Mouse (Mus musculus): Measurements from ENCODE around the gene Cacnb2. TPM values are rescaled to one million over a fixed set of nuclear protein-coding genes. Genes with fewer than 3 reads are reported as not detected.

Cacnb2 gene
- total RNA-seq, 2 experiments from 2014 or later, result 0.70 TPM; not detected in 1

GRCm38 (mm10) chr2:14929866-14930265, 327.0 kb downstream of the Cacnb2 start:
- ATAC-seq (replicated peaks; ENCODE audit: low FRiP score, low TSS enrichment, poor library complexity, severe bottlenecking), result no peak

- ATAC-seq (replicated peaks; ENCODE audit: low FRiP score, low TSS enrichment, poor library complexity, severe bottlenecking), result no peak
Observed at GRCm38 (mm10) chr2:14931968-14932367, 329.1 kb downstream of the Cacnb2 start.

GRCm38 (mm10) chr2:14936492-14936891, 333.6 kb downstream of the Cacnb2 start:
- ATAC-seq (replicated peaks; ENCODE audit: low FRiP score, low TSS enrichment, poor library complexity, severe bottlenecking), result no peak

- ATAC-seq (replicated peaks; ENCODE audit: low FRiP score, low TSS enrichment, poor library complexity, severe bottlenecking), result no peak
Observed at GRCm38 (mm10) chr2:14942261-14942660, 339.4 kb downstream of the Cacnb2 start.

- no peak for ATAC-seq (replicated peaks; ENCODE audit: low FRiP score, low TSS enrichment, poor library complexity, severe bottlenecking)
Observed at GRCm38 (mm10) chr2:14943691-14944357, 340.9 kb downstream of the Cacnb2 start.

GRCm38 (mm10) chr2:14953090-14953489, 350.2 kb downstream of the Cacnb2 start:
- no peak for ATAC-seq (replicated peaks; ENCODE audit: low FRiP score, low TSS enrichment, poor library complexity, severe bottlenecking)

- ATAC-seq (replicated peaks; ENCODE audit: low FRiP score, low TSS enrichment, poor library complexity, severe bottlenecking), result no peak
Observed at GRCm38 (mm10) chr2:14960963-14961488, 358.1 kb downstream of the Cacnb2 start.

GRCm38 (mm10) chr2:14961493-14961892, 358.6 kb downstream of the Cacnb2 start:
- no peak for ATAC-seq (replicated peaks; ENCODE audit: low FRiP score, low TSS enrichment, poor library complexity, severe bottlenecking)

- no peak for ATAC-seq (replicated peaks; ENCODE audit: low FRiP score, low TSS enrichment, poor library complexity, severe bottlenecking)
Observed at GRCm38 (mm10) chr2:14984029-14984428, 381.1 kb downstream of the Cacnb2 start.

GRCm38 (mm10) chr2:14988451-14988850, 385.6 kb downstream of the Cacnb2 start:
- no peak for ATAC-seq (replicated peaks; ENCODE audit: low FRiP score, low TSS enrichment, poor library complexity, severe bottlenecking)

- ATAC-seq (replicated peaks; ENCODE audit: low FRiP score, low TSS enrichment, poor library complexity, severe bottlenecking), result no peak
Observed at GRCm38 (mm10) chr2:14989350-14989749, 386.5 kb downstream of the Cacnb2 start.

- no peak for ATAC-seq (replicated peaks; ENCODE audit: low FRiP score, low TSS enrichment, poor library complexity, severe bottlenecking)
Observed at GRCm38 (mm10) chr2:14992531-14992930, 389.6 kb downstream of the Cacnb2 start.

GRCm38 (mm10) chr2:14996036-14996435, 393.1 kb downstream of the Cacnb2 start:
- no peak for ATAC-seq (replicated peaks; ENCODE audit: low FRiP score, low TSS enrichment, poor library complexity, severe bottlenecking)

GRCm38 (mm10) chr2:14997836-14998235, 394.9 kb downstream of the Cacnb2 start:
- no peak for ATAC-seq (replicated peaks; ENCODE audit: low FRiP score, low TSS enrichment, poor library complexity, severe bottlenecking)

- no peak for ATAC-seq (replicated peaks; ENCODE audit: low FRiP score, low TSS enrichment, poor library complexity, severe bottlenecking)
Observed at GRCm38 (mm10) chr2:15007531-15007930, 404.6 kb downstream of the Cacnb2 start.

- no peak for ATAC-seq (replicated peaks; ENCODE audit: low FRiP score, low TSS enrichment, poor library complexity, severe bottlenecking)
Observed at GRCm38 (mm10) chr2:15008072-15008471, 405.2 kb downstream of the Cacnb2 start.

- ATAC-seq (replicated peaks; ENCODE audit: low FRiP score, low TSS enrichment, poor library complexity, severe bottlenecking), result no peak
Observed at GRCm38 (mm10) chr2:15026817-15027216, 423.9 kb downstream of the Cacnb2 start.

- no peak for ATAC-seq (replicated peaks; ENCODE audit: low FRiP score, low TSS enrichment, poor library complexity, severe bottlenecking)
Observed at GRCm38 (mm10) chr2:15027816-15028215, 424.9 kb downstream of the Cacnb2 start.

Measured in megakaryocyte-erythroid progenitor cell, adult 5-6 weeks (primary cell).